Mouse (Mus musculus) liver, postnatal 0 days (tissue): ENCODE measurements around the gene Atp5c1. TPM values are rescaled to one million over a fixed set of nuclear protein-coding genes. Genes with fewer than 3 reads are reported as not detected.

Source experiments
- ATAC-seq: fragments of 200-750 bp; cut with Nextera tagmentation; 2 replicates; pipeline ENCODE4 v1.8.0; 2017; ENCODE audit warnings: mild to moderate bottlenecking, moderate library complexity
- DNase-seq: peaks from one replicate; pipeline ENCODE4 v3.0.0-alpha.2; 2016
- H3K27ac ChIP-seq: fragments of 300-500 bp; sonication (generic); 2 replicates; pipeline ENCODE4 v1.5.1; 2014; ENCODE audit warnings: antibody characterized with exemption, moderate library complexity, mild to moderate bottlenecking, low read depth
- H3K27me3 ChIP-seq: fragments of 300-500 bp; sonication (generic); 2 replicates; pipeline ENCODE4 v1.6.1; 2014; ENCODE audit warnings: low read length, control low read depth, mixed read lengths; ENCODE audit not compliant: insufficient read depth
- H3K36me3 ChIP-seq: fragments of 300-500 bp; sonication (generic); replicated peaks from 2 replicates; pipeline ENCODE4 v1.6.1; 2014; ENCODE audit warnings: mild to moderate bottlenecking, control low read depth, low read length, moderate library complexity, mixed read lengths; ENCODE audit not compliant: insufficient read depth
- H3K4me1 ChIP-seq: fragments of 300-500 bp; sonication (generic); 2 replicates; pipeline ENCODE4 v1.6.1; 2014; ENCODE audit warnings: antibody characterized with exemption, mild to moderate bottlenecking, control low read depth; ENCODE audit not compliant: insufficient read depth
- H3K4me2 ChIP-seq: fragments of 300-500 bp; sonication (generic); 2 replicates; pipeline ENCODE4 v1.6.1; 2014; ENCODE audit warnings: low read depth, mild to moderate bottlenecking, low read length, moderate library complexity, mixed read lengths
- H3K4me3 ChIP-seq: fragments of 300-500 bp; sonication (generic); 2 replicates; pipeline ENCODE4 v1.5.1; 2014; ENCODE audit warnings: low read depth, low read length
- H3K9ac ChIP-seq: fragments of 300-500 bp; sonication (generic); replicated peaks from 2 replicates; pipeline ENCODE4 v1.6.1; 2014; ENCODE audit warnings: mild to moderate bottlenecking, moderate library complexity
- H3K9me3 ChIP-seq: fragments of 300-500 bp; sonication (generic); 2 replicates; pipeline ENCODE4 v1.6.1; 2016; ENCODE audit warnings: mild to moderate bottlenecking, control low read depth, low read length, mixed read lengths
- CTCF ChIP-seq: sonication (generic); IDR thresholded peaks from 2 replicates; pipeline ENCODE4 v1.5.1; 2016; ENCODE audit warnings: antibody characterized with exemption, low read depth
- EP300 ChIP-seq: IDR thresholded peaks from 2 replicates; pipeline ENCODE4 v1.6.1; 2016; ENCODE audit warnings: antibody characterized with exemption, low read depth, mild to moderate bottlenecking
- WGBS: fragments of 180-500 bp; shearing (Covaris S2); extraction: QIAGEN DNeasy Blood & Tissue Kit; methylation state at CpG from one replicate; pipeline ENCODE4 v1.1.7; 2014; ENCODE audit not compliant: insufficient replicate concordance; 5-methylcytosine and 5-hydroxymethylcytosine counted together
- polyA plus RNA-seq: library from polyadenylated mRNA; unstranded; fragments of >200 nt; fragmentation: Nextera tagmentation; extraction: Ambion mirVana; gene quantifications from 2 replicates; pipeline ENCODE4 v1.2.1, GENCODE M21; 2015

Gene Atp5c1
- polyA plus RNA-seq, 1 experiment from 2014 or later = 439 TPM

- no peak for DNase-seq
- 43% methylated on average over 1 of the region's 1 CpGs for WGBS
- Histone ChIP-seq H3K4me2 (no peak overlapping the region), H3K36me3 (peaks cover 21% of the 10 kb centered on the region), H3K27ac (no peak overlapping the region), H3K4me3 (no peak overlapping the region), H3K4me1 (no peaks in the 10 kb centered on the region), H3K27me3 (no peaks in the 10 kb centered on the region), H3K9me3 (no peaks in the 10 kb centered on the region), H3K9ac (no peak overlapping the region)
- ATAC-seq = no peak
- TF ChIP-seq CTCF (no peak), EP300 (no peak)
These were observed 38.4 kb upstream of the Atp5c1 start for GRCm38 (mm10) chr2:10118751-10119150.

- H3K36me3 ChIP-seq = peaks cover 16% of the 10 kb centered on the region; the same call in 1 of the 2 replicates
These were observed 28.4 kb upstream of the Atp5c1 start for GRCm38 (mm10) chr2:10108535-10109189.

DNA sequence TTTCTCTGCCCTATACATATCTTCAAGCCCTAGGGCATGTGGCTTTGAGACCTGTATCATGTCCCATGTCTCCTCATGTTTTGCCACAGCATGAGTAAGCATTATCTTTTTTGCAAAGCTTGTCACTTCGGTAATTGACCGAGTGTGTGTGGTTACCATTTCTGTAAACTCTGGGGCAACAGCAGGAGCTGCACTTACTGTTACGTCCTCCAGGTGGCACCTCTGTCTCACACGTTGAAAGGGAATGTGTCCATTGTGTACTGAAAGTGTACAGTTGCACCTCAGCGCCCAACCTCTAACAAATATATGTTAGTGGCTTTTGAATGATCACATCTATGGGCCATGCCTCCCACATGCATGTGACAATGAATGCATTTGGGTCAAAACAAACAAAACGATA is 20.9 kb upstream of the Atp5c1 start:
- H3K4me3 ChIP-seq = no peak overlapping the region
- H3K27ac ChIP-seq = peak overlapping the region; percentile 26; the same call in 1 of the 2 replicates
- H3K9ac ChIP-seq = no peak overlapping the region
- DNase-seq = no peak
- H3K27me3 ChIP-seq = no peaks in the 10 kb centered on the region
- H3K4me2 ChIP-seq = no peak overlapping the region
- no peak; the same call in 1 of the 2 replicates for ATAC-seq
- H3K9me3 ChIP-seq = no peaks in the 10 kb centered on the region
- TF ChIP-seq CTCF = peak; percentile 83
- no peak for TF ChIP-seq EP300
- H3K4me1 ChIP-seq = peaks cover 10% of the 10 kb centered on the region
- peaks cover 24% of the 10 kb centered on the region for H3K36me3 ChIP-seq
- 18% methylated on average over 6 of the region's 6 CpGs for WGBS

More at GRCm38 (mm10) chr2:10108535-10109189, 28.4 kb upstream of the Atp5c1 start:
- no peaks in the 10 kb centered on the region for H3K27me3 ChIP-seq
- ATAC-seq (no peak), DNase-seq (no peak)
- WGBS = 70% methylated on average over 6 of the region's 6 CpGs
- H3K4me3 ChIP-seq = no peak overlapping the region
- H3K4me1 ChIP-seq = 0 out of 2 replicates have a peak, but pooled peaks cover 2% of the 10 kb centered on the region
- H3K27ac ChIP-seq = no peak overlapping the region
- no peaks in the 10 kb centered on the region for H3K9me3 ChIP-seq
- H3K4me2 ChIP-seq = no peak overlapping the region
- no peak for TF ChIP-seq EP300
- no peak overlapping the region for H3K9ac ChIP-seq

GRCm38 (mm10) chr2:10100471-10100870 is 20.2 kb upstream of the Atp5c1 start:
- DNase-seq (no peak), ATAC-seq (peak; percentile 31)
- Histone ChIP-seq H3K36me3 (peaks cover 24% of the 10 kb centered on the region), H3K9ac (no peak overlapping the region), H3K27ac (peak overlapping the region; percentile 22; the same call in 1 of the 2 replicates), H3K4me1 (peaks cover 10% of the 10 kb centered on the region), H3K27me3 (no peaks in the 10 kb centered on the region), H3K4me3 (no peak overlapping the region), H3K4me2 (no peak overlapping the region), H3K9me3 (no peaks in the 10 kb centered on the region)
- TF ChIP-seq EP300 = no peak
- TF ChIP-seq CTCF = no peak
- 67% methylated on average over 2 of the region's 2 CpGs for WGBS

- Histone ChIP-seq H3K4me2 (no peak overlapping the region), H3K4me3 (no peak overlapping the region), H3K9ac (no peak overlapping the region), H3K27ac (no peak overlapping the region), H3K4me1 (peaks cover 12% of the 10 kb centered on the region), H3K9me3 (no peaks in the 10 kb centered on the region), H3K27me3 (no peaks in the 10 kb centered on the region), H3K36me3 (peaks cover 19% of the 10 kb centered on the region)
- no peak for ATAC-seq
- WGBS = 33% methylated on average over 9 of the region's 9 CpGs
- no peak for TF ChIP-seq EP300
- peak; percentile 77 for TF ChIP-seq CTCF
- DNase-seq = peak; percentile 65
These were observed 18.4 kb upstream of the Atp5c1 start for GRCm38 (mm10) chr2:10098598-10099215.

DNA sequence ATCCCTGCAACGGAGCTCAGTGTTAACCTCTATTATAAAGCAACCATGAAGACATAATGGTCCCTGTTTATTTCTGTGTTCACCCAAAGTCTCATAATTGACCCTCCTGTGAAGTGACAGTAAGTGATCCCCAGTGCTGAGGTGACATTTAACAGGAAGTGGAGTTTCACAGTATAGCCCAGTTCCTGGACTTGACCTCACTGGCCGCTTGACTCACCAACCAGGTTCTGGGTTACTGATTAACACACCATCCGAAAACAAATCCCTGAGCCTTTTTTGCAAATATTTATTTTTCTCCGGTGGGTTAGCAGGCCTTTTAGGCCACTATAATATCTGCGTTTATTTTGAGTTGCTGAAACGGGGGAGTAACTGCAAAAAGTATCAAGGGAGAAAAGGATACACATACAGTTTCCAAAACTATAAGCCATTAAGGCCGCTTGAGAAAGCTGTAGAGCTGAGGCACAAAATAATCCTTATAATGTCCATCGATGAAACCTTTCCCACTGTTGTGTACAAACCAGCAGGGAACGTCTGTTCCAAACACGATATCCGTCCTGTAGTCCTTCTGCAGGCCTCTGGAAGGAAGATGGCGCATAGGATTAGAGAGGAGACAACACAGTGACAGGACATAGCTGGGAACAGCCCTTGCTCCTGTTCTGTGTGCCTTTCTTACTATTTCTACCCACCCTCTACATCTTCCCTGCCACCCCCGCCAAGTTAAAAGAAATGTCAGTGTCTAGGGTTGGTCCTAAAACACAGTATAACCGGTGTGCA is 14.2 kb upstream of the Atp5c1 start:
- peaks cover 48% of the 10 kb centered on the region for H3K36me3 ChIP-seq
- no peaks in the 10 kb centered on the region for H3K27me3 ChIP-seq
- no peak overlapping the region for H3K9ac ChIP-seq
- DNase-seq (no peak), ATAC-seq (peak; percentile 82)
- H3K9me3 ChIP-seq = no peaks in the 10 kb centered on the region
- H3K4me2 ChIP-seq = no peak overlapping the region
- WGBS = 64% methylated on average over 14 of the region's 14 CpGs
- peaks cover 11% of the 10 kb centered on the region for H3K4me1 ChIP-seq
- TF ChIP-seq EP300 (no peak), CTCF (0 out of 2 replicates have a peak, but pooled peaks have one; percentile 5)
- H3K27ac ChIP-seq = peak overlapping the region; percentile 86
- H3K4me3 ChIP-seq = no peak overlapping the region
